Mouse (Mus musculus) midbrain, embryonic 16.5 days (tissue): ENCODE data around the gene Gtf3a. TPM values are rescaled to one million over a fixed set of nuclear protein-coding genes. Genes with fewer than 3 reads are reported as not detected.

Source experiments
- ATAC-seq: fragments of 200-750 bp; cut with Nextera tagmentation; 2 replicates; pipeline ENCODE4 v1.8.0; 2017; ENCODE audit warnings: moderate TSS enrichment
- H3K27ac ChIP-seq: fragments of 300-500 bp; sonication (generic); 2 replicates; pipeline ENCODE4 v1.5.1; 2014; ENCODE audit warnings: mild to moderate bottlenecking, low read length, mixed read lengths
- H3K27me3 ChIP-seq: fragments of 300-500 bp; sonication (generic); 2 replicates; pipeline ENCODE4 v1.6.1; 2014; ENCODE audit warnings: low read depth, low read length, mixed read lengths; ENCODE audit not compliant: control insufficient read depth, insufficient read depth
- H3K36me3 ChIP-seq: fragments of 300-500 bp; sonication (generic); 2 replicates; pipeline ENCODE4 v1.6.1; 2014; ENCODE audit warnings: mild to moderate bottlenecking, low read length, moderate library complexity, mixed read lengths; ENCODE audit not compliant: control insufficient read depth, insufficient read depth
- H3K4me1 ChIP-seq: fragments of 300-500 bp; sonication (generic); 2 replicates; pipeline ENCODE4 v1.6.1; 2014; ENCODE audit warnings: mild to moderate bottlenecking, low read length, mixed read lengths; ENCODE audit not compliant: control insufficient read depth, insufficient read depth
- H3K4me2 ChIP-seq: fragments of 300-500 bp; sonication (generic); 2 replicates; pipeline ENCODE4 v1.6.1; 2014; ENCODE audit warnings: mild to moderate bottlenecking, low read length, mixed read lengths
- H3K4me3 ChIP-seq: fragments of 300-500 bp; sonication (generic); 2 replicates; pipeline ENCODE4 v1.5.1; 2014; ENCODE audit warnings: low read depth, mild to moderate bottlenecking, low read length, moderate library complexity, mixed read lengths
- H3K9ac ChIP-seq: fragments of 300-500 bp; sonication (generic); 2 replicates; pipeline ENCODE4 v1.6.1; 2014; ENCODE audit warnings: low read depth, low read length, mixed read lengths
- H3K9me3 ChIP-seq: fragments of 300-500 bp; sonication (generic); replicated peaks from 2 replicates; pipeline ENCODE4 v1.6.1; 2014; ENCODE audit warnings: mild to moderate bottlenecking, low read length, mixed read lengths; ENCODE audit not compliant: control insufficient read depth, poor library complexity, severe bottlenecking
- WGBS: fragments of 180-500 bp; shearing (Covaris S2); extraction: QIAGEN DNeasy Blood & Tissue Kit; methylation state at CpG from one replicate; pipeline ENCODE4 v1.1.7; 2014; 5-methylcytosine and 5-hydroxymethylcytosine counted together
- polyA plus RNA-seq: library from polyadenylated mRNA; unstranded; fragments of >200 nt; fragmentation: Nextera tagmentation; extraction: Ambion mirVana; gene quantifications from 2 replicates; pipeline ENCODE4 v1.2.1, GENCODE M21; 2015

Gene Gtf3a
- polyA plus RNA-seq, 1 experiment from 2014 or later: 116 TPM

DNA sequence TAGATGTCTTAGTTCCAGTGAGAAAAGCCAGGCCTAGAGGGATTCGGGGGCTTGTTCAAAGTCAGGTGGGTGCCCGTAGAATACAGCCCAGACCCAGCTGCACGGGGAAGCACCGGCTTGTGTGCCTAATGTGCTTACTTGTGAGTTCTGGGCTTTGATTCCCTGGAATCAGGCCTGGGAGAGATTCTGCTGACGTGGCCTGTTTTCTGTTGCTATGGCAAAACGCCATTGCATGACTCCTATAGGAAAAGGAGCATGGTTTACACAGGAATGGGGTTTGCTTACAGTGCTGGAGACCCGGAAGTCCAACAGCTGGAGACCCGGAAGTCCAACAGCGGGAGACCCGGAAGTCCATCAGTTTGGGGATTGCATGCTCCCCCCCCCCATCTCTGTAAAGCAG lies 39.1 kb downstream of the Gtf3a start:
- Histone ChIP-seq H3K9me3 (no peaks in the 10 kb centered on the region), H3K27me3 (peaks cover 2% of the 10 kb centered on the region; the same call in 1 of the 2 replicates), H3K4me2 (no peak overlapping the region), H3K36me3 (no peaks in the 10 kb centered on the region), H3K27ac (no peak overlapping the region), H3K4me1 (no peaks in the 10 kb centered on the region; the same call in 1 of the 2 replicates), H3K9ac (no peak overlapping the region), H3K4me3 (no peak overlapping the region)
- no peak for ATAC-seq
- WGBS: 86% methylated on average over 10 of the region's 10 CpGs

DNA sequence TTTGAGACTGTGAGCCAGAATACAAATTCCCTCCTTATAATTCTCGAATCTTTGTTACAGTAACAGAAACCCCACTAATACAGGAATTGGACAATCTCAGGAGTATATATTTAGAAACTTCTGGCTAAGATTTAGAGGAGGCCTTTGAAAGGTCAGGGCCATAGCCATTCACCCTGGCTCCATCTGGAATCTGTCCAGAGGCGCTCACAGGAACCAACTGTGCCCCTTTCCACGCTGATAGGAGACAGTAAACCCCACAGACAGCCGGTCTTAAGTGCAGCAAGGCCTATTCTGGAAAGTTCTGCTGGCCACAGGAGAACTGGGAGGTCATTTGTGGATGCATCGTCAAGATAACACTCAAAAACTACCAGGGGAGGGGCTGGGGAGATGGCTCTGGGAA lies 40.6 kb downstream of the Gtf3a start:
- no peak for ATAC-seq
- Histone ChIP-seq H3K36me3 (no peaks in the 10 kb centered on the region), H3K27me3 (no peaks in the 10 kb centered on the region), H3K4me1 (no peaks in the 10 kb centered on the region; the same call in 1 of the 2 replicates), H3K4me3 (no peak overlapping the region), H3K27ac (no peak overlapping the region), H3K9me3 (no peaks in the 10 kb centered on the region), H3K9ac (no peak overlapping the region), H3K4me2 (no peak overlapping the region)
- WGBS: 83% methylated on average over 5 of the region's 5 CpGs

DNA sequence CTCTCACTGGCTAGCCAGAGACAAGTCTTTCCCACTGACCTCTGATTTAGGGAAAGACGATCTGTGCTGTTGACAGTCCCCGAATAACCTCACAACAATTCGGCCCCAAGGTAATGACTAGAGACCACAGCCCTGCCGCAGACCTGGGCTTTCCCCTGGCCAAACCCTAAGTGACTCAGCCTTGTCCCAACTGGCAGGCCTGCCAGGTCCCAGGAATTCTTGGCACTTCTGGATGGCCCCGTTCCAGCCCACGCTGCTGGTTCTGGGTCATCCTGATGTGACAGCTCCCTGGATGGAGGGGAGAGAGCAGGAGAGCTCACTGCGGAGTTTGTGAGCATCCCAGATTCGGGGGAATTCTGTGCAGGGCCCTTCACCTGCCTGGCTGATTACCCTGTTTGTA lies 45.1 kb downstream of the Gtf3a start:
- WGBS: 83% methylated on average over 8 of the region's 8 CpGs
- no peaks in the 10 kb centered on the region for H3K27me3 ChIP-seq
- H3K4me2 ChIP-seq: no peak overlapping the region
- H3K27ac ChIP-seq: no peak overlapping the region
- no peaks in the 10 kb centered on the region for H3K4me1 ChIP-seq
- H3K9me3 ChIP-seq: no peaks in the 10 kb centered on the region
- no peak overlapping the region for H3K4me3 ChIP-seq
- H3K9ac ChIP-seq: no peak overlapping the region
- no peaks in the 10 kb centered on the region for H3K36me3 ChIP-seq
- no peak for ATAC-seq

DNA sequence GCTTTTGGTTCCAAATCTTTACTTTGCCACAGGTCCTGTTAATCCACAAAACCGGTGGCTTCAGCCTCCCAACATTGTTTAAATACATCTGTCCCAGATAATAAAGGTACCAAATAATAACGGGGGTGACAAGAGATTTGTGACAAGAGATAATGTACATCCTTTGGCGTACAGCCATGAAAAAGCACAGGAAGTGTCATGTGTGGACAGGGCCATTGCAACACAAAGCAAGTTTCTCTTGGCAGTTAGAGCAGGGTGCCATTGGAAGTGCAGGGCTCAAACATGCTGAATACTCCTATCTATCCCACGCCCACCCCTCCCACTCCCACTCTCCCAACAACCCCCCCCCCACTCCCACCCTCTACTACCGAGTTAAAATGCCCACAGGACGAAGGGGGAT lies 46.5 kb downstream of the Gtf3a start:
- Histone ChIP-seq H3K9ac (no peak overlapping the region), H3K4me2 (no peak overlapping the region), H3K27me3 (no peaks in the 10 kb centered on the region), H3K27ac (no peak overlapping the region), H3K36me3 (no peaks in the 10 kb centered on the region), H3K9me3 (no peaks in the 10 kb centered on the region), H3K4me1 (no peaks in the 10 kb centered on the region), H3K4me3 (no peak overlapping the region)
- no peak for ATAC-seq
- 80% methylated on average over 6 of the region's 6 CpGs for WGBS

DNA sequence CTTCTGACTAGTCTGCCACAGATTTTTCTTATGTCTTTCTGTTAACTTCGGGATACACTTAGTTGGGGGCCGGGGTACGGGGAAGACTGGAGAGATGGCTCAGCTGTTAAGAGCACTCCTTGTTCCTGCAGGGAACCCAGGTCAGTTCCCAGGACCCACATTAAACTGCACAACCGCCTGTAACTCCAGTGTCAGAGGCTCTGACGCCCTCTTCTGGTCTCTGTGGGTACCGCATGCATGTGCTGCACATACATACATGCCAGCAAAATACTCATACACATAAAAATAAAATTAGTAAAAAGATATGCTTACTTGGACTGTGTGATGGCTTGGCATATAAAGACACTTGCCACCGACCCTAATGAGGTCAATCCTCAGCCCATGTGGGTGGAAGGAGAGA lies 48.4 kb downstream of the Gtf3a start:
- no peaks in the 10 kb centered on the region; the same call in 1 of the 2 replicates for H3K9me3 ChIP-seq
- ATAC-seq: no peak
- 81% methylated on average over 7 of the region's 7 CpGs for WGBS
- no peaks in the 10 kb centered on the region for H3K36me3 ChIP-seq
- no peak overlapping the region for H3K27ac ChIP-seq
- no peaks in the 10 kb centered on the region for H3K27me3 ChIP-seq
- no peak overlapping the region for H3K9ac ChIP-seq
- H3K4me2 ChIP-seq: no peak overlapping the region
- no peaks in the 10 kb centered on the region for H3K4me1 ChIP-seq
- no peak overlapping the region for H3K4me3 ChIP-seq

DNA sequence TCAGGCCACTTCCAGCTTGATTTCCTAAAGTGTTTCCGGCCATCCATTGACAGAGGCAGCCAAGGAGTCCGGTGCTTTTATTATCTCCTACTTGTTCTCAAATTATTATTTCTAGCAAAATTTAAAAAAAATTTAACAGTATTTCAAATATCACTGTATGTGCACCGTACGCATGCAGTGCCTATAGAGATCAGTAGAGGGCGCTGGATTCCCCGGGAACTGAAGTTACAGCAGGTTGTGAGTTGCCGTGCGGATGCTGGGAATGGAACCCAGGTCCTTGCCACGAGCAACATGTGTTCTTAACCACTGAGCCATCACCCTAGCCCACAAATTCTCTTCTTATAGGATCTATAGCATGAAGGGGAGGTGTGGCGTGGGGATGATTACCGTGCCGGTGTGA lies 50.3 kb downstream of the Gtf3a start:
- no peak for ATAC-seq
- H3K4me3 ChIP-seq: no peak overlapping the region
- H3K4me2 ChIP-seq: no peak overlapping the region
- no peak overlapping the region for H3K27ac ChIP-seq
- no peaks in the 10 kb centered on the region for H3K4me1 ChIP-seq
- H3K36me3 ChIP-seq: no peaks in the 10 kb centered on the region
- H3K9ac ChIP-seq: no peak overlapping the region
- H3K27me3 ChIP-seq: no peaks in the 10 kb centered on the region
- WGBS: 93% methylated on average over 12 of the region's 12 CpGs
- no peaks in the 10 kb centered on the region; the same call in 1 of the 2 replicates for H3K9me3 ChIP-seq

DNA sequence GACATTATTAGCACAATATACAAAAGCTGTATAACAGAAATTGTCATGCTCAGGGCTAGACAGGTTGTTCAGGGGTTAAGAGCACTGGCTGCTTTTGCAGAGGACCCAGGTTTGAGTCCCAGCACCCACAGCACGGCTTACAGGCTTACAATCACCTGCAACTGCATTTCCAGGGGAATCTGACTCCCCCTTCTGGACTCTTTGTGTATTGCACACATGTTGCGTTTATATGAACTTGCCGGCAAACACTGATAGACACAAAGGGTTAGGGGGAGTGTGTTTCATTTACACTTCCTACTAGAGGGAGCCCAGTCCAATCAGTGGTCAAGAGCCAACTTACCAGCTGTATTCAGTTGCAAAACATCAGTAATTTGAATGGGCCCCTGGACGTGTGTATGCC lies 52.9 kb downstream of the Gtf3a start:
- Histone ChIP-seq H3K4me3 (no peak overlapping the region), H3K4me2 (no peak overlapping the region), H3K9me3 (no peaks in the 10 kb centered on the region; the same call in 1 of the 2 replicates), H3K4me1 (no peaks in the 10 kb centered on the region), H3K36me3 (no peaks in the 10 kb centered on the region), H3K27me3 (no peaks in the 10 kb centered on the region), H3K27ac (no peak overlapping the region), H3K9ac (no peak overlapping the region)
- 86% methylated on average over 4 of the region's 4 CpGs for WGBS
- ATAC-seq: no peak

DNA sequence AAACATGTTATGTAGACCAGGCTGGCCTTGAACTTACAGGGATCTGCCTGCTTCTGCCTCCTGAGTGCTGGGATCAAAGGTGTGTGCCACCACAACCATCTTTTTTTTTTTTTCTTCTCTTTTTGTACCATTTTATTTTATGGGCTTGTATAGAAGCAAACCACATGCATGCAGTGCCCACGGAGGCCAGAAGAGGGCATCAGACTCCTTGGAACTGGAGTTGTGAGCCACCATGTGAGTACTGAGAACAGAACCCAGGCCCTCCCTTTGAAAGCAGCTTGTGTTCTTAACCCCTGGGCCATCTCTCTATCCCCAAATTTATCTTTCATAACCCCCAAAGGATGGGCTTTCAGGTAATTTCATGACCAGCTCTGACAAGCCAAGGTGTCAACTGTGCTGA lies 54.8 kb downstream of the Gtf3a start:
- WGBS: 75% methylated on average over 1 of the region's 1 CpGs
- Histone ChIP-seq H3K9me3 (no peaks in the 10 kb centered on the region; the same call in 1 of the 2 replicates), H3K36me3 (no peaks in the 10 kb centered on the region), H3K27me3 (no peaks in the 10 kb centered on the region), H3K4me1 (no peaks in the 10 kb centered on the region), H3K27ac (no peak overlapping the region), H3K9ac (no peak overlapping the region), H3K4me3 (no peak overlapping the region), H3K4me2 (no peak overlapping the region)
- no peak for ATAC-seq
